Mouse (Mus musculus) hindbrain, embryonic 14.5 days (tissue): Measurements from ENCODE around the gene Ddn. TPM values are rescaled to one million over a fixed set of nuclear protein-coding genes. Genes with fewer than 3 reads are reported as not detected.

Source experiments
- ATAC-seq: fragments of 200-750 bp; cut with Nextera tagmentation; 2 replicates; pipeline ENCODE4 v1.8.0; 2017; ENCODE audit warnings: moderate number of reproducible peaks, mild to moderate bottlenecking, moderate TSS enrichment, moderate library complexity; ENCODE audit not compliant: low FRiP score
- DNase-seq: peaks from one replicate; pipeline ENCODE4 v3.0.0-alpha.2; 2015; ENCODE audit warnings: low spot score
- H3K27ac ChIP-seq: fragments of 300-500 bp; sonication (generic); 2 replicates; pipeline ENCODE4 v1.5.1; 2014; ENCODE audit warnings: mild to moderate bottlenecking, moderate library complexity
- H3K27me3 ChIP-seq: fragments of 300-500 bp; sonication (generic); 2 replicates; pipeline ENCODE4 v1.6.1; 2014; ENCODE audit warnings: mild to moderate bottlenecking, low read length, mixed read lengths; ENCODE audit not compliant: control insufficient read depth, insufficient read depth
- H3K36me3 ChIP-seq: fragments of 300-500 bp; sonication (generic); replicated peaks from 2 replicates; pipeline ENCODE4 v1.6.1; 2014; ENCODE audit not compliant: control insufficient read depth, insufficient read depth
- H3K4me1 ChIP-seq: fragments of 300-500 bp; sonication (generic); replicated peaks from 2 replicates; pipeline ENCODE4 v1.6.1; 2014; ENCODE audit warnings: antibody characterized with exemption, low read length, mixed read lengths; ENCODE audit not compliant: control insufficient read depth, insufficient read depth
- H3K4me2 ChIP-seq: fragments of 300-500 bp; sonication (generic); replicated peaks from 2 replicates; pipeline ENCODE4 v1.6.1; 2014; ENCODE audit warnings: mild to moderate bottlenecking, moderate library complexity
- H3K4me3 ChIP-seq: fragments of 300-500 bp; sonication (generic); replicated peaks from 2 replicates; pipeline ENCODE4 v1.5.1; 2014; ENCODE audit warnings: mild to moderate bottlenecking, low read length
- H3K9ac ChIP-seq: fragments of 300-500 bp; sonication (generic); 2 replicates; pipeline ENCODE4 v1.6.1; 2014
- H3K9me3 ChIP-seq: fragments of 300-500 bp; sonication (generic); 2 replicates; pipeline ENCODE4 v1.6.1; 2016; ENCODE audit warnings: low read length; ENCODE audit not compliant: control insufficient read depth
- WGBS: fragments of 180-500 bp; shearing (Covaris S2); extraction: QIAGEN DNeasy Blood & Tissue Kit; methylation state at CpG from one replicate; pipeline ENCODE4 v1.1.7; 2014; 5-methylcytosine and 5-hydroxymethylcytosine counted together
- polyA plus RNA-seq: library from polyadenylated mRNA; unstranded; fragments of >200 nt; fragmentation: Nextera tagmentation; extraction: Ambion mirVana; gene quantifications from 2 replicates; pipeline ENCODE4 v1.2.1, GENCODE M21; 2014

The Ddn gene
- polyA plus RNA-seq, 1 experiment from 2014 or later: 0.64 TPM

- DNase-seq (no peak), ATAC-seq (no peak)
- peaks cover 58% of the 10 kb centered on the region for H3K36me3 ChIP-seq
- H3K27ac ChIP-seq: no peak overlapping the region
- H3K9me3 ChIP-seq: no peaks in the 10 kb centered on the region
- no peaks in the 10 kb centered on the region for H3K27me3 ChIP-seq
- WGBS: 91% methylated on average over 11 of the region's 11 CpGs
- no peak overlapping the region for H3K4me3 ChIP-seq
- H3K4me1 ChIP-seq: peaks cover 10% of the 10 kb centered on the region
- no peak overlapping the region for H3K4me2 ChIP-seq
- no peak overlapping the region for H3K9ac ChIP-seq
Observed at GRCm38 (mm10) chr15:98833281-98833680, 24.0 kb upstream of the Ddn start.

GRCm38 (mm10) chr15:98832161-98833058 is 23.1 kb upstream of the Ddn start:
- peaks cover 10% of the 10 kb centered on the region for H3K4me1 ChIP-seq
- H3K36me3 ChIP-seq: peaks cover 49% of the 10 kb centered on the region
- ATAC-seq (no peak), DNase-seq (no peak)
- H3K9ac ChIP-seq: no peak overlapping the region
- H3K27ac ChIP-seq: peak overlapping the region; percentile 85
- H3K4me3 ChIP-seq: 0 out of 2 replicates have a peak overlapping the region, but pooled peaks have one; percentile 79
- H3K27me3 ChIP-seq: no peaks in the 10 kb centered on the region
- H3K9me3 ChIP-seq: no peaks in the 10 kb centered on the region
- H3K4me2 ChIP-seq: peak overlapping the region; percentile 77
- 65% methylated on average over 12 of the region's 12 CpGs for WGBS

GRCm38 (mm10) chr15:98831684-98832035 is 22.4 kb upstream of the Ddn start:
- Histone ChIP-seq H3K4me2 (peak overlapping the region; percentile 77), H3K36me3 (peaks cover 42% of the 10 kb centered on the region), H3K9me3 (no peaks in the 10 kb centered on the region), H3K4me3 (peak overlapping the region; percentile 79), H3K4me1 (peaks cover 10% of the 10 kb centered on the region), H3K27ac (peak overlapping the region; percentile 85), H3K27me3 (no peaks in the 10 kb centered on the region), H3K9ac (peak overlapping the region; percentile 55)
- WGBS: 13% methylated on average over 9 of the region's 9 CpGs
- peak; percentile 21; the same call in 1 of the 2 replicates for ATAC-seq
- DNase-seq: no peak

DNA sequence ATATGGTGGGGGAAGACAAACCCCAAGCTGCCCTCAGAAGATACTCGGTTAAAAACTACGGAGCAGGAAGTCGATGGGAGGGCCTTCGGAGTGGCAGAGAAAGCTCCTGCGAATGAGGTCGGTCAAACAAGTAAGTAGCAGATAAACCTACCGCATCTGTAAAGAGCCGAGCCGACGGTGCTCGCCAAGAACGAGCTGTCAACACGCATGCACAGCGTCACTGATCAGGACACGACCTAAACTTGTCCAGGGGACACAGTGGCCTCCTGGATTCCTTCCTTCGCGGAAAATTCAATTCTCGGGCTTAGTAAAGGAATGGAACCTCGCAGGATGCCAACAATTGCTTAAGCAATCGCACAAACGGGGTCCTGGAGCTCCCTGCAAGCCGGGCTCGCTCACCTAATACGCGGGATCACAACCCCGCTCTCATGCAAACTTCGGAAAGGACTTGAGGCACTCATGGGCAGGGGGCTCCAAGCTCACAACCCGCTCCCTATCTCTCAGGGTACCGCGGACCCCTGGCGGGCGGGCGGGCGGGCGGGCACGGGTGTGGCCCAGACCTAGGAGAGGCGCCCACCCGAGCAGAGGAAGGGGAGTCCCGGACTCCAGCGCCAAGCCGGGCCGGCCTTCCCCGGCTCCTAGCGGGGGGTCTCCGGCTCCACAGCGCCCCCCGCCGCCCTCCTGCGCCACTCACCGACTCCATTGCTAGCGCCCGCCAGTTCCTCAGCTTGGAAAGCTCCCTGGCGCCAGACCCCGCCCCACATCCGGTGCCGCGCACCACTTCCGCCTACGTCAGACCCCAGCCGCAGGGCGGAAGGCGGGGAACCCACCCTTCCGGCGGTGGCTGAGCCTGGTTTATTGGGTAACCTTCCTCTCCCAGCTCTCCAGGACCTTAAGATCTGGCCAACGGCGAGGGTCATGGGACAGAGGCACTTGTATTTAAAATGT is 21.7 kb upstream of the Ddn start, which contains the start of gene Prkag1:
Prkag1 (minus strand) TSS at position 786 of the 948 bp plus-strand sequence.
- H3K27ac ChIP-seq: peak within 1 kb of the TSS; percentile 85
- WGBS: under 1% methylated on average over 56 of the region's 66 CpGs
- peaks cover 10% of the 10 kb centered on the region for H3K4me1 ChIP-seq
- H3K4me2 ChIP-seq: peak within 1 kb of the TSS; percentile 77
- ATAC-seq: peak; percentile 97
- H3K27me3 ChIP-seq: no peaks in the 10 kb centered on the region
- DNase-seq: peak; percentile 97
- peak within 1 kb of the TSS; percentile 83 for H3K9ac ChIP-seq
- H3K4me3 ChIP-seq: peak within 1 kb of the TSS; percentile 79
- no peaks in the 10 kb centered on the region for H3K9me3 ChIP-seq
- peaks cover 35% of the 10 kb centered on the region for H3K36me3 ChIP-seq

- peaks cover 10% of the 10 kb centered on the region for H3K4me1 ChIP-seq
- H3K27me3 ChIP-seq: no peaks in the 10 kb centered on the region
- 93% methylated on average over 7 of the region's 7 CpGs for WGBS
- DNase-seq (no peak), ATAC-seq (no peak)
- peaks cover 20% of the 10 kb centered on the region for H3K36me3 ChIP-seq
- no peak overlapping the region for H3K4me2 ChIP-seq
- H3K27ac ChIP-seq: no peak overlapping the region
- no peak overlapping the region for H3K4me3 ChIP-seq
- no peaks in the 10 kb centered on the region for H3K9me3 ChIP-seq
- H3K9ac ChIP-seq: no peak overlapping the region
Observed at GRCm38 (mm10) chr15:98827611-98828011, 18.3 kb upstream of the Ddn start.

DNA sequence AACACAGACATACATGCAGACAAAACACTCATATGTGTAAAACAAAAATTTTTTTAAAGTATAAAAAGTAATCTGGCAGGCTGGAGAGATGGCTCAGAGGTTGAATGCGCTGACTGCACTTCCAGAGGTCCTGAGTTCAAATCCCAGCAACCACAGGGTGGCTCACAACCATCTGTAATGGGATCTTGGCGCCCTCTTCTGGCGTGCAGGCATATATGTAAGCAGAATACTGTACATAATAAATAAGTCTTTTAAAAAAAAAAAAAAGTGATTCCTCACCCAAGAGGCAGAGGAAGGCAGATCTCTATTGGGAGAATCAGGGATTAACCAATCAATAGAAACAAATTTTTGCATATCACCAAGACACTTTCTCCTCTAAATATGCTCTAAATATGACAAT is 14.1 kb upstream of the Ddn start:
- H3K27me3 ChIP-seq: no peaks in the 10 kb centered on the region
- peaks cover 39% of the 10 kb centered on the region for H3K36me3 ChIP-seq
- ATAC-seq (no peak), DNase-seq (no peak)
- no peak overlapping the region for H3K4me3 ChIP-seq
- no peak overlapping the region for H3K27ac ChIP-seq
- H3K9ac ChIP-seq: no peak overlapping the region
- H3K4me1 ChIP-seq: no peaks in the 10 kb centered on the region
- 58% methylated on average over 3 of the region's 3 CpGs for WGBS
- no peaks in the 10 kb centered on the region for H3K9me3 ChIP-seq
- no peak overlapping the region for H3K4me2 ChIP-seq

- H3K9ac ChIP-seq: no peak overlapping the region
- peaks cover 44% of the 10 kb centered on the region for H3K36me3 ChIP-seq
- DNase-seq (no peak), ATAC-seq (no peak)
- WGBS: 94% methylated on average over 5 of the region's 5 CpGs
- H3K4me3 ChIP-seq: no peak overlapping the region
- no peak overlapping the region for H3K4me2 ChIP-seq
- no peaks in the 10 kb centered on the region for H3K9me3 ChIP-seq
- H3K4me1 ChIP-seq: no peaks in the 10 kb centered on the region
- H3K27ac ChIP-seq: no peak overlapping the region
- no peaks in the 10 kb centered on the region for H3K27me3 ChIP-seq
Observed at GRCm38 (mm10) chr15:98822147-98822546, 12.9 kb upstream of the Ddn start.

DNA sequence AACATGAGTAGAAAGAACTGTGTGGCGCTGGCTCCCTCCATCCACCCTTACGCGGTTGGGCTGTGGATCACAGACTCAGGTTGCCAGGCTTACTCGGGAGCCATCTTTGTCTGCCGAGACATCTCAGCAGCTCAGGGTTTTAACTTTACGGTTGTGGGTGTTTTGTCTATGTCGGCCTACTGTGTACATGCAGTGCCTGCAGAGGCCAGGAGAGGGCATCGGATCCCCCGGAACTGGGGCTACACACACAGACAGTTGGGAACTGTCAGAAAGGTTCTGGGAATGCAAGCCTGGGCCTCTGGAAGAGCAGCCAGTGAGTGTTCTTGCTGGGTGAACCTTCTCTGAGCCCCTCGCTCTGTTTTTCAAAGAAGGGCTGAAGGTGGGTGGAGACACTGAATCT is 12.1 kb upstream of the Ddn start:
- H3K4me2 ChIP-seq: no peak overlapping the region

DNA sequence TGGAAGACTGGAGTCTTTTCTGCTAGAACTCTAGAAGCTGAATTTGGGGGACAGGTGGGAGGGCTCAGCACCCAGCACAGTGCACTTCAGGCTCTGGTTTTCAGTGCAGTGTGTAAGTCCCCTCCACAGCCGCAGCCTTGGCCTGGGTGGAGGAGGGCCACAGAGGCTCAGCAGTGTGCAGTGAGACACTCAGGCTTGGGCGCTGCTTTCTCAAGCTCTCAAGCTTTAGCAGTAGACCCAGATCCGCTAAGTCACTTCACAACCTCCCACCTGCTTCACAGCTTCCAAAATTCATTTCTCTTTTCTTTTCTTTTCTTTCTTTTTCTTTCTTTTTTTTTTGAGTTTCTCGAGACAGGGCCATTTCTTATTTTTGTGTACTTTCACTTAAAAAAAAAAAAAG is 11.6 kb upstream of the Ddn start:
- H3K36me3 ChIP-seq: peaks cover 44% of the 10 kb centered on the region
- no peaks in the 10 kb centered on the region for H3K4me1 ChIP-seq
- no peak overlapping the region for H3K4me2 ChIP-seq
- H3K27me3 ChIP-seq: no peaks in the 10 kb centered on the region
- 89% methylated on average over 4 of the region's 4 CpGs for WGBS
- no peak for ATAC-seq
- DNase-seq: no peak
- H3K9ac ChIP-seq: no peak overlapping the region
- no peak overlapping the region for H3K4me3 ChIP-seq
- H3K27ac ChIP-seq: no peak overlapping the region
- no peaks in the 10 kb centered on the region for H3K9me3 ChIP-seq

More for the DNA sequence above, 12.1 kb upstream of the Ddn start:
- Histone ChIP-seq H3K27ac (no peak overlapping the region), H3K27me3 (no peaks in the 10 kb centered on the region), H3K36me3 (peaks cover 44% of the 10 kb centered on the region), H3K4me3 (no peak overlapping the region), H3K4me1 (no peaks in the 10 kb centered on the region), H3K9me3 (no peaks in the 10 kb centered on the region), H3K9ac (no peak overlapping the region)
- ATAC-seq (no peak), DNase-seq (no peak)
- WGBS: 28% methylated on average over 10 of the region's 10 CpGs
